Mouse (Mus musculus) E14TG2a.4 (cell line): Measurements from ENCODE around the gene Prss36.
"Not testable (repeated sequence)": the region's sequence is repeated elsewhere in the genome, so short reads cannot be mapped to it uniquely, and the experiment has no call there.

ENCODE experiments used
- H3K27me3 ChIP-seq: 2 replicates; pipeline ENCODE4 v1.6.1; 2014; ENCODE audit warnings: low read length, control low read depth; ENCODE audit not compliant: insufficient read depth
- H3K36me3 ChIP-seq: 2 replicates; pipeline ENCODE4 v1.6.1; 2014; ENCODE audit warnings: low read length, control low read depth; ENCODE audit not compliant: insufficient read depth
- H3K4me1 ChIP-seq: replicated peaks from 2 replicates; pipeline ENCODE4 v1.6.1; 2014; ENCODE audit warnings: low read depth, low read length, control low read depth
- H3K4me3 ChIP-seq: replicated peaks from 2 replicates; pipeline ENCODE4 v1.5.1; 2014; ENCODE audit warnings: mild to moderate bottlenecking, low read length
- H3K9me3 ChIP-seq: 2 replicates; pipeline ENCODE4 v1.6.1; 2014; ENCODE audit warnings: low read length, control low read depth
- CTCF ChIP-seq: conservative IDR thresholded peaks from 2 replicates; pipeline ENCODE4 v1.5.1; 2014; ENCODE audit warnings: low read length
- NANOG ChIP-seq: IDR thresholded peaks from 2 replicates; pipeline ENCODE4 v1.6.1; 2014; ENCODE audit warnings: borderline replicate concordance, low read length, mixed read lengths
- POU5F1 ChIP-seq: IDR thresholded peaks from 2 replicates; pipeline ENCODE4 v1.6.1; 2014; ENCODE audit warnings: low read length, borderline replicate concordance

Gene Prss36

DNA sequence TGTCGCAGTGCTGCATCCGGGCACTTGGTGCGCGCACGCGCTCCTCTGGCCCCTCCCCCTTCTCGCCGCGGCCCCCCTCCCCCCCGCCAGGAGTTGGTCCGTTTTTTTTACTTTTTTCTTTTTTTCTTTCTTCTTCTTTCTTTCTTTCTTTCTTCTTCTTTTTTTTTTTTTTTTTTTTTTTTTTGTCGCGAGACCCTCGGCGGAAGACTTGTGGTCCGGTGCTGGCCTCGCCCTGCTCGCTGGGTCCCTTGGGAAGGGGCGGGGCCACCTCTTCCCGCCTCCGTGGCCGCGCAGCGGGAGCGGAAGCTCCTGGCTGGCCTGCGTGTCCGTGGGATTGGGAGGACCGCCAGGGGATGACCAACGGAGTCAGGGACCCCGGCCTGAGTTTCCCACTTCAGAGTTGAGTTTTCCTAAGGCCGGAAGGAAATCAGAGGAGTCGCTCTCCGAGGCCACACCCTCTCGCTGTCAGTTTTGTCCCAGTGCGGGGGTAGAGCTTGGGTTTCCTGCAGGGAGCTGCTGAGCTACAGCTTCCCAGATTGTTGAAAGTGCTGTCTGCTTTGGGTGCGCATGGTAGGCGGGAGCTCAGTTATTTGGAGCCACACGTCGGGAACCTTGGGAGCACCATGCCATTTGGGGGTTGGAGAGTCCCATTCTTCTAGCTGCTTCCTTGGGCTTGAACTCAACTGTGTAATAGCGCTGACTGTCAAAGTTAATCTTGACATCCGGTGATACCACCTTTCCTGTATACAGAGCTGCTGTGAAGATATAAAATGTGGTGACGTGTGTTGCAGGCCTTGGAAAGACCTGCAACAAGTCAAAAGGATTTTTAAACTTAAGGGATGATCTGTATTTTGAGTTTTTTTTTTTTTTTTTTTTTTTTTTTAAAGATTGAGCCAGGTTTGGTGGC is 21.6 kb upstream of the Prss36 start:
- TF ChIP-seq NANOG (no peak), CTCF (no peak), POU5F1 (no peak)
- Histone ChIP-seq H3K36me3 (peaks cover 50% of the 10 kb centered on the region), H3K27me3 (no peaks in the 10 kb centered on the region), H3K4me3 (peak overlapping the region; percentile 99), H3K9me3 (no peaks in the 10 kb centered on the region), H3K4me1 (peaks cover 54% of the 10 kb centered on the region)

DNA sequence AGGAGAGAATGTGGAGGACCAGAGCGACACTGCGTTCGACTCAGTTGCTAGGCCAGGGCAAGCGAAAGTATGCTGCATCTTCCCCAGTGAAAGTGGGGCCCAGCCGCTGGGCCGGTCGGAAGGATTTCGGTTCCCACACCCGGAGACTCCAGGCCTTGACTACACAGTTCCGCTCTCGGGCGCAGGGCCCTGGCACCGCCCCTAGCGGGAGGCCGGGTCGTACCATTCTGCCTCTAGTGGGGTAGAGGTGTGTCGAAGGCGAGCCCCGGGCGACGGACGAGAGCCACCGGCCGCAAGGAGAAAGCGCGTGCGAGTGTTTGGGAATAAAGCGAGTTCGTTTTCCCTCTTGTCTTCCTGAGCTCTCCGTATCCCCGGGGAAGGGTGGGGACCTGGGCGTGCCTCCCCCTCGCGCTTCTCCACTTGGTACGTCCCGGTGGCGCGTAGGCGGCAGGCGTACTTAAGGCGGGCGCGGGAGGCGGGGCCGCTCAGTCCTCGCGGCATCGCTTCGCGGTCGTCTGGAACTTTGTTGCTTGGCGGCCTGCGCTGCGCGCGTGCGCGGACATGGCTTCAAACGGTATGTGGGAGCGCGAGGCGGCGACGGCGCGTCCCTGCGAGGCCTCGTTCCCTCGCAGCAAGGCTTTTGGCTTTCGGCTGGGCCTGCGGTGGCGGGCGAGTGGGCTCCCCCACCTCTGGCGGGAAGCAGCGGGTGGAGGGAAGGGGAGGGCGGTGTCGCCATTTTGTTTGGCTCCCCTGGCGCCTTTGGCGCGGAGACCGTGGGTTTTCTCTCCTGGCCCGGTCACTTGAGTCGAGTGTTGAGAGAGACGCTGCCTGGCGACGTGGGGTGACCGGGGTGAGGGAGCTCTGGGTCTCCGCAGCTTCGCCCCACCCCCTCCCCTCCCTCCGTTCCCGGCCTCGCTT is 20.7 kb upstream of the Prss36 start, which contains the start of gene Fus:
Gene Fus, plus strand, starts transcription at position 454 of the 918 bp plus-strand sequence.
- Histone ChIP-seq H3K4me3 (peak within 1 kb of the TSS; percentile 99), H3K9me3 (no peaks in the 10 kb centered on the region), H3K36me3 (peaks cover 40% of the 10 kb centered on the region), H3K27me3 (no peaks in the 10 kb centered on the region), H3K4me1 (peaks cover 45% of the 10 kb centered on the region)
- TF ChIP-seq CTCF (no peak), NANOG (no peak), POU5F1 (no peak)

GRCm38 (mm10) chr7:127966371-127966918 is 19.9 kb upstream of the Prss36 start:
- Histone ChIP-seq H3K9me3 (no peaks in the 10 kb centered on the region), H3K4me1 (peaks cover 37% of the 10 kb centered on the region), H3K36me3 (peaks cover 32% of the 10 kb centered on the region), H3K4me3 (peak overlapping the region; percentile 99), H3K27me3 (no peaks in the 10 kb centered on the region)
- TF ChIP-seq POU5F1 (no peak), NANOG (no peak), CTCF (no peak)

- no peak for TF ChIP-seq CTCF
- TF ChIP-seq POU5F1: no peak
- TF ChIP-seq NANOG: no peak
- H3K4me3 ChIP-seq: no peak overlapping the region
- peaks cover 5% of the 10 kb centered on the region; the same call in 1 of the 2 replicates for H3K4me1 ChIP-seq
- H3K36me3 ChIP-seq: no peaks in the 10 kb centered on the region
- no peaks in the 10 kb centered on the region for H3K27me3 ChIP-seq
- H3K9me3 ChIP-seq: no peaks in the 10 kb centered on the region
Measured at GRCm38 (mm10) chr7:127959364-127959763, 12.8 kb upstream of the Prss36 start.

GRCm38 (mm10) chr7:127952864-127953581 is 6.5 kb upstream of the Prss36 start:
- peaks cover 15% of the 10 kb centered on the region for H3K4me1 ChIP-seq
- H3K9me3 ChIP-seq: no peaks in the 10 kb centered on the region
- H3K36me3 ChIP-seq: no peaks in the 10 kb centered on the region
- H3K4me3 ChIP-seq: peak overlapping the region; percentile 66
- no peak for TF ChIP-seq CTCF
- TF ChIP-seq POU5F1: no peak
- no peak for TF ChIP-seq NANOG
- H3K27me3 ChIP-seq: no peaks in the 10 kb centered on the region

DNA sequence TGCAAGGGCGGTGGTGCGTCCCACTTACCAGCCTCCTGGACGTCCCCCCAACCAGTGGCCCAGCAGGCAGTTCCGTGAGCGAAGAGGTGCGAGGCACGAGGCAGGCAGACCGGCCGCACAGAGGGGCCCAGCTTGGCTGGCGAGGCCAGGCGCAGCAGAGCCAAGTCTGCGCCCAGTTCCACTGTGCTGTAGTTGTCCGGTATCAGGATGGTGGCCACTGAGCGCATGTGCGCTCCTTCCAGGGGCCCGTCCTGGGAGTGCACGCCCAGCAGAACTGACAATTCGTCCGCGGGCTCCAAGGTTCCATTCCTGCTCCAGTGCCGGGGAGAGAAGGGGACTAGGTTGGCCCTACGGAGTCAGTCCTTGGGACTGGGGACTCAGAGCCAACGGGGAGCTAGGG is 1.9 kb downstream of the Prss36 start:
- Histone ChIP-seq H3K9me3 (no peaks in the 10 kb centered on the region), H3K4me1 (peaks cover 31% of the 10 kb centered on the region), H3K4me3 (peak overlapping the region; percentile 75), H3K27me3 (peaks cover 46% of the 10 kb centered on the region), H3K36me3 (no peaks in the 10 kb centered on the region)
- TF ChIP-seq CTCF: no peak
- TF ChIP-seq NANOG: no peak
- no peak for TF ChIP-seq POU5F1

GRCm38 (mm10) chr7:127942097-127942496 is 4.4 kb downstream of the Prss36 start:
- H3K9me3 ChIP-seq, H3K36me3 ChIP-seq, H3K4me3 ChIP-seq: not testable (repeated sequence)
- peaks cover 46% of the 10 kb centered on the region for H3K27me3 ChIP-seq
- TF ChIP-seq CTCF: peak; percentile 20; the same call in 1 of the 2 replicates
- H3K4me1 ChIP-seq: peaks cover 30% of the 10 kb centered on the region
